Mouse (Mus musculus) thymus, postnatal 4 days (tissue): ENCODE measurements around the gene Pigw.

Source experiments
- DNase-seq: peaks from one replicate; pipeline ENCODE4 v3.0.0; 2021

The Pigw gene

GRCm38 (mm10) chr11:84879772-84880464 lies at the start of gene Pigw, which contains the start of gene Myo19:
Gene Pigw, minus strand, starts transcription at chr11:84880285.
Gene Myo19, plus strand, starts transcription at chr11:84880148.
- peak; percentile 87 for DNase-seq

GRCm38 (mm10) chr11:84920981-84921380 lies 40.9 kb upstream of the Pigw start:
- DNase-seq, result no peak

- no peak for DNase-seq
Measured at GRCm38 (mm10) chr11:84919951-84920350, 39.9 kb upstream of the Pigw start.

GRCm38 (mm10) chr11:84919276-84919675 lies 39.2 kb upstream of the Pigw start:
- DNase-seq, result peak; percentile 75

GRCm38 (mm10) chr11:84918425-84918824 lies 38.3 kb upstream of the Pigw start:
- peak; percentile 94 for DNase-seq

DNA sequence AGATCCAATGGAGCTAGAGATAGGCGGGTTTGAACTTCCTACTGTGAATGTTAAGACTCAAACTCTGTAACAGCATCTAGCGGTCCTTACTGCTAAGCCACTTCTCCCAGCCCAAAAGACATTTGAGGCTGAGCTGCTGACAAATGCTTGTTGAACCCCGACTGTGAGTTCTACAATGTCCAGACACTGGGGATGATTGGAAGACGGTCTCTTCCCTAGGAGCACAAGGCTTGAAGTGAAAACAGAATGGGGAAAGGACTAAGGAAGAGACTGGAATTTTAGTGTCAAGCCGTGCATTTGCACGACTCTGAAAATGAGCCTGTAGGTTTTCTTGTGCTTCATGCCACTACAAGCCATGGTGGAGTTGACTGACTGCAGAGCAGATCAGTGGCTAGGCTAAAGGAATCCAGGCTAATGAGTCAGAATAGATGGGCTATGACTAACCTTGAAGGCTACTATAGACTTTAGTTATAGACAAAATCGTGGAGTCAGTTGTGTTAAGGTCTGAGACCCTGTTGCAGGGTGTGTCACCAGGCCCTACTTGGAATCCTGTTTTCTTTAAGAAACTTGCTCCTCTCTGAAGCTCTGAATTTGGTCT lies 36.7 kb upstream of the Pigw start:
- no peak for DNase-seq

- peak; percentile 79 for DNase-seq
Measured at GRCm38 (mm10) chr11:84916053-84916702, 36.1 kb upstream of the Pigw start, which contains the start of gene Znhit3. Gene Znhit3, minus strand, starts transcription at chr11:84916366.

GRCm38 (mm10) chr11:84914673-84915072 lies 34.6 kb upstream of the Pigw start:
- DNase-seq, result no peak

GRCm38 (mm10) chr11:84910411-84910810 lies 30.3 kb upstream of the Pigw start:
- DNase-seq, result no peak

DNA sequence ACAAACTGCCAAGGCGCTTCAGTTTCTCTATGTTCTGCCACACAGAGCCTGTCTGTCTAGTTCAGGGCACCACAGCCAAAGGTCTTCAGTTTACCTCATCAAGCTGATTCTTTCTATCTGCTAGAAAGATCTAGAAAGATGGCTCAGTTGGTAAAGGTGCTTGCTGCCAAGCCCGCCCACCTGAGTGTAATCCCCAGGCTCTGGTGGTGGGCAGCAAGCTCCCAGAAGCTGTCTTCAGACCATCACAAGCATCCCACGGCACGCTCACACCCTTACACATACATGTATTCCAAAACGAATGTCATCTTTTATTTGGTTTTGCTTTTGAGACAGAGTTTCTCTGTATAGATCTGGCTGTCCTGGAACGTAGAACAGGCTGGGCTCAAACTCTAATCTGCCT lies 28.4 kb upstream of the Pigw start:
- no peak for DNase-seq

DNA sequence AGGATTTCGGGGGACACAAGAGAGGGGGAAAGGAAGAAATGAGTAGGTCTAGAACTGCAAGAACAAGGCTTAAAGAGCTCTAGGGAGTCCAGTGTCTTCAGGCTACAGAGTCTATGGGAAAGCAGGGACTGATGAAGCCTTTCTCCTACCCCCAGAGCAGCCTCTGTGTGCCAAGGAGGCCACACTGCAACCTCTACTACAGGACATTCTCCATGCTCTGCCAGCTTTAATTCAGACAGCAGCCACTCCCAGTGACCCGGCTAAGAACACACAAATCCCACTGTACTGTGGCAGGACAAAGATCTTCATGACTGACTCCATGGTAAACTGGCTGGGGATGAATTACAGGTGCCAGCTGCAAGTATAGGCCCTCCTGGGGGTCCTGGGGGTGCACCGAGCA lies 27.0 kb upstream of the Pigw start:
- DNase-seq, result no peak

DNA sequence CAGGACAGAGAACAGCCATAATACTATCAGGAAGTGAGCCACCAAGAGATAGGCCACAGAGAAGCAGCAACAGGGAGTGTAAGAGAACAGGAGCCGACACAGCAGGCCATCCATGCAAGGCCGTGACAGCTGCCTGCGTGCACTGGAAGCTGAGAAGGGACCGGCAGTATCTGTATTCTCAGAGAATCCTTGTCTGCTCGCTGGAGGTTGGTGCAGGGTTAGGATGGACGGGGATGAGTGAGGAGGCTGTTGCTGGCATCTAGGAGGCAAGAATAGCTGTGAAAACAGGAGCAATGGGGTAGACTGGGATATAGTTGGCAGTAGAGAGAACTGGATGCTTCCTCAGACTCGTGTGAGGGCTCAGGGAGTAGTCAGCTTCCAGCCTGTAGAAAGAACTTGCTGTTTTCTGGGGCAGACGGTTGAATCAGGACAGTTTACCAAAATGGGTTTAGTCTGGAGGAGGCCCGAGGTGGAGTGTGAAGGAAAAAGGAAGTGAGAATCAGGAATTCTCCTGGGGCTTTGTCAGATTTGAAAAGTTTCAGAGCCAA lies 24.6 kb upstream of the Pigw start:
- no peak for DNase-seq

GRCm38 (mm10) chr11:84893113-84893512 lies 13.0 kb upstream of the Pigw start:
- DNase-seq, result no peak

DNA sequence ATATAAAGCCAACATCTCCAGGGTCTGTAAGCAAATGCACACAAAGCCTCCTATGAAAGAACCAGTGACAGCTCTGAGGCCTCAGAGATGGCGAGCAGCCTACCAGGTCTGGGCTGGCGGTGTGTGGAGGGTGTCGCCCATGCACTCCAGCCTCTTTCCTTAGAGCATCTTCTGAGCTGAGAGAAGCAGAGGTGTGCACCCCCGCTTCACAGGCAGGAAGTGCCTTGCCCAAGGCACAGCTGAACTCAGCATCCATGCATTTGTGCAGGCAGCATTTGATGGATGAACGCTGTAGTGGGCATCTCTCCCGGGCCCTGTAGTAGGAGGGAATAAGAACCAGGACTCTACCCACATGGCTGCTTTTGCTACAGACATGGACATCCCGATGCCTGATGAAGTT lies 11.6 kb upstream of the Pigw start:
- DNase-seq, result no peak

DNA sequence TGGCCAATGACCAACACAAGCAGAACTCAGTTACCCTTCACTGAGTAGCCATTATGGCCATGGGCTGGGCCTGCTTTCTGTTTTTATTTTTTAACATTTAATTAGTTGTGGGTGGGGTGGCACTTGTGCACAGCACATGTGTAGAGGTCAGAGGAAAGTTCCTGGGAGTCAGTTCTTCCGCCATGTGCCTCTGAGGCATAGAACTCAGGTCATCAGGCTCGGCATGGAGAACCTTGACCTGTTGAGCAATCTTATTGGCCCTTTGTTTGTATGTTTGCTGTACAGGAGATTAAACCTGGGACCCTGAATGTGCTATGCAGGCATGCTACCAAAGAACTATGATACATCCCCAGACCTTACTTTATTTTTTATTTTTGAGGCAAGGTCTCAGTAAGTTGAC lies 9.4 kb upstream of the Pigw start:
- no peak for DNase-seq

GRCm38 (mm10) chr11:84888025-84888424 lies 7.9 kb upstream of the Pigw start:
- DNase-seq, result no peak

- DNase-seq, result no peak
Measured at GRCm38 (mm10) chr11:84886767-84887511, 6.9 kb upstream of the Pigw start.

GRCm38 (mm10) chr11:84886236-84886635 lies 6.2 kb upstream of the Pigw start:
- DNase-seq, result no peak

DNA sequence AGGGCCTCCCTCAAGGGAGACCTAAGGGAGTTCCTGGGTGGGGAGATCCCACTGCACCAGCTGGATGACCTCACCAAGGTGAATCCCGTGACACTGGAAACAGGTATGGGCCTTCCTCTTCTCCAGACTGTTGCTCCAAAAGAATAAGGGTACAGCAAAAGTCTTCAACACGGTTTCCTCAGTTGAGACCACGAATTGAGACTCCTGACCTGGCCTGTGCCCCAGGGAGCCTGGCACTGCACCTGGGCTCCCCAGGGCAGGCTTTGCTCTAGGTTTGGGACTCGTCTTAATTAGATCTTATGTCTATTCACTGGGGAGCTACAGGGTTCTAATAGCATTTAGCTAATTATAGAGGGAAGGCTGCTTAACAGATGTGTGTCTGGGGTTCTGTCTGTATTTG lies 5.2 kb upstream of the Pigw start:
- no peak for DNase-seq

GRCm38 (mm10) chr11:84882346-84882745 lies 2.3 kb upstream of the Pigw start:
- no peak for DNase-seq

DNA sequence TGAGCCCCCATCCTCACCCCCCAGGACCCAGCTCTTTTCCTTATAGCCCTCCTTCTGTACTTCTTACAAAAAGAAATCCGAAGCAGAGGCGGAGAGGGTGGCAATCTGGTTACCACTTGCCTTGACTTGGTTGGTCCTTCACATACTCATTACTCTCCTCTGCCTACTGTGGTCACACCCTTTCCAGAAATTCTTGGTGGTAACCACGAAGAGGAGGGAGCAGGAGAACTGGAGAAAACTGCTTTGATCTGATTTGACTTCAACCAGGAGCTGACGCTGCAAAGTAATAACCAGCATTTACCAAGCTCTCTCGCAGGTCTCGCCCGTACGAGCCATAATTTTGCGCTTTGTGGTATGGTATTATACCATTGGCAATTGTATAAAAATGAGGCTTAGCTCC lies 886 bp upstream of the Pigw start:
- no peak for DNase-seq

- peak; percentile 52 for DNase-seq
Measured at GRCm38 (mm10) chr11:84880465-84880961, 428 bp upstream of the Pigw start.
